Mouse (Mus musculus) brain, adult 10 weeks (tissue): ENCODE data around the gene Schip1. TPM values are rescaled to one million over a fixed set of nuclear protein-coding genes. Genes with fewer than 3 reads are reported as not detected.

Experiments
- polyA plus RNA-seq: library from polyadenylated mRNA; stranded (reverse); fragments of 350-450 nt; fragmentation: Illumina TruSeq; extraction: RNeasy Lipid Tissue Mini Kit (QIAGEN cat#74804); gene quantifications from one replicate; pipeline ENCODE4 v1.2.3, GENCODE M21; 2015; ENCODE audit warnings: low read depth, low replicate concordance

Gene Schip1
- polyA plus RNA-seq, result 277 TPM

GRCm38 (mm10) chr3:68064731-68065130 is at the start of gene Schip1:
TSS of gene Schip1 (plus strand) at chr3:68064802.

Other genes with a start within 250 kb of the Schip1 start
- not detected for gene Iqcj, start 172.6 kb upstream of the Schip1 start, polyA plus RNA-seq
- gene Iqschfp, start 172.6 kb upstream of the Schip1 start, polyA plus RNA-seq, result 4.6 TPM